Comparison of ENCODE assay signal across 15 mouse cellular contexts in genomic region chr2:180230482-180230881, GRCm38 (mm10). TPM values are rescaled to one million over a fixed set of nuclear protein-coding genes. Genes with fewer than 3 reads are reported as not detected.
DNase-seq lines count a peak whose midpoint lies in the region; ATAC-seq and TF ChIP-seq lines count a peak whose summit lies in the region.
"Had no signal": no experiment of that assay in that cellular context is flagged by ENCODE, and none has a peak within 500 bp of the region (broad histone marks: within the 10 kb centered on the region; RNA-seq: fewer than 3 reads in every experiment).

No protein-coding gene starts in this region.

- 0 out of 2 replicates have a peak overlapping the region, but pooled peaks have one; percentile 13 for H3K9ac ChIP-seq in kidney, embryonic 16.5 days (replicated peaks; ENCODE audit: low read length)
- H3K9ac ChIP-seq: embryonic facial prominence, embryonic 12.5 days; liver, embryonic 14.5 days had no signal

- no peak overlapping the region for H3ac ChIP-seq in myocyte (ENCODE audit: control insufficient read depth, insufficient read length)

- WGBS in kidney, embryonic 16.5 days: 57% methylated on average over 4 of the region's 4 CpGs

- H3K27ac ChIP-seq in kidney, embryonic 16.5 days (ENCODE audit: low read length): no peak overlapping the region
- H3K27ac ChIP-seq: embryonic facial prominence, embryonic 12.5 days; liver, embryonic 14.5 days had no signal

- H3K27me3 ChIP-seq in kidney, embryonic 16.5 days (ENCODE audit: insufficient read depth, low read length): no peaks in the 10 kb centered on the region; the same call in 1 of the 2 replicates
- H3K27me3 ChIP-seq in myocyte (ENCODE audit: control insufficient read depth, insufficient read depth, insufficient read length): no peaks in the 10 kb centered on the region

- no peak for ATAC-seq in kidney, embryonic 16.5 days (ENCODE audit: low FRiP score, low TSS enrichment)
- ATAC-seq in erythroid progenitor cell, adult 5-6 weeks (replicated peaks; ENCODE audit: low FRiP score, poor library complexity, severe bottlenecking): no peak

- no peaks in the 10 kb centered on the region for H3K9me3 ChIP-seq in kidney, embryonic 16.5 days (ENCODE audit: low read length)
- H3K9me3 ChIP-seq: embryonic facial prominence, embryonic 12.5 days had no signal

- H3K4me1 ChIP-seq in kidney, embryonic 16.5 days (ENCODE audit: insufficient read depth, low read length): peaks cover 51% of the 10 kb centered on the region

- no peak overlapping the region for H3K4me2 ChIP-seq in kidney, embryonic 16.5 days (replicated peaks; ENCODE audit: low read depth, low read length)
- H3K4me2 ChIP-seq in myocyte (ENCODE audit: low read depth): no peak overlapping the region
- H3K4me2 ChIP-seq: embryonic facial prominence, embryonic 12.5 days; midbrain, embryonic 11.5 days had no signal

- H3K79me2 ChIP-seq in myocyte (ENCODE audit: control insufficient read depth, insufficient read depth): peaks cover under 1% of the 10 kb centered on the region

- H3K36me3 ChIP-seq in kidney, embryonic 16.5 days (ENCODE audit: insufficient read depth, low read length): no peaks in the 10 kb centered on the region
- no peaks in the 10 kb centered on the region for H3K36me3 ChIP-seq in myocyte (ENCODE audit: control insufficient read depth, insufficient read depth)
- H3K36me3 ChIP-seq: embryonic facial prominence, embryonic 12.5 days had no signal

- no peak overlapping the region for H3K4me3 ChIP-seq in kidney, embryonic 16.5 days (ENCODE audit: low read length)
- H3K4me3 ChIP-seq in myocyte: no peak overlapping the region
- H3K4me3 ChIP-seq: embryonic facial prominence, embryonic 12.5 days had no signal

- DNase-seq in heart, adult 11 months: peak; percentile 91
- no peak for DNase-seq in heart, adult 18-20 months
- DNase-seq in kidney, postnatal 14 days: no peak
- DNase-seq in MN1 (ENCODE audit: low spot score): peak; percentile 54
- no peak for DNase-seq in kidney, adult 8-10 months
- DNase-seq: adrenal gland, postnatal 36 days; cerebellum, postnatal 25 days; thymus, postnatal 36 days had no signal

- no peak for TF ChIP-seq POLR2A in myocyte (IDR thresholded peaks at IDR 0.05; ENCODE audit: insufficient read length, low read depth)

TF ChIP-seq in myocyte, 11 proteins besides CTCF, POLR2A, EP300 and RAD21:
- TF ChIP-seq SRF (IDR thresholded peaks at IDR 0.05; ENCODE audit: control insufficient read depth, insufficient read length, low read depth) (peak; percentile 97), TCF3 (IDR thresholded peaks at IDR 0.05; ENCODE audit: insufficient read length, low read depth) (no peak), MAX (IDR thresholded peaks at IDR 0.05; ENCODE audit: low read depth) (no peak), E2F4 (IDR thresholded peaks at IDR 0.05; ENCODE audit: insufficient read depth) (no peak), REST (IDR thresholded peaks at IDR 0.05; ENCODE audit: insufficient read depth, insufficient read length) (no peak), TCF12 (IDR thresholded peaks at IDR 0.05; ENCODE audit: insufficient read depth, poor library complexity, severe bottlenecking) (no peak), MYOD1 (IDR thresholded peaks at IDR 0.05; ENCODE audit: control insufficient read depth in 1 of 3, insufficient read length in 2 of 3, low read depth in 2 of 3) (no peak), USF1 (IDR thresholded peaks at IDR 0.05; ENCODE audit: low read depth) (no peak)

RNA-seq across cellular contexts. Expression of gene Lama5, which starts 4.8 kb away (rescaled TPM):
- 10 to 100 TPM; 72.2 to 78.5 TPM for total RNA-seq in heart, adult 18-20 months (2021)
- polyA plus RNA-seq in kidney, embryonic 16.5 days (2015; fragmentation: Nextera tagmentation; extraction: Ambion mirVana): 53.1 and 57.4 TPM in 2 replicates
- 80.8 TPM for polyA plus RNA-seq in myocyte (2012; fragmentation: generic; extraction: Trizol)
- under 0.01 and 0.42 TPM in 2 replicates for total RNA-seq in erythroid progenitor cell, adult 5-6 weeks (2015; ENCODE audit: low replicate concordance)
- 0.13 and 0.15 TPM in 2 replicates for total RNA-seq in erythroid progenitor cell, adult 5-6 weeks (2017; ENCODE audit: low replicate concordance)

RNA-seq across cellular contexts. Expression of gene Rps21, which starts 26.7 kb away (rescaled TPM):
- total RNA-seq in heart, adult 18-20 months (2021): 100 to 1,000 TPM; 561 to 600 TPM
- 435 and 485 TPM in 2 replicates for polyA plus RNA-seq in kidney, embryonic 16.5 days (2015; fragmentation: Nextera tagmentation; extraction: Ambion mirVana)
- 3,913 TPM for polyA plus RNA-seq in myocyte (2012; fragmentation: generic; extraction: Trizol)
- total RNA-seq in erythroid progenitor cell, adult 5-6 weeks (2015; ENCODE audit: low replicate concordance): 412 and 611 TPM in 2 replicates
- total RNA-seq in erythroid progenitor cell, adult 5-6 weeks (2017; ENCODE audit: low replicate concordance): 390 and 599 TPM in 2 replicates

RNA-seq across cellular contexts. Expression of gene Cables2, which starts 42.8 kb away (rescaled TPM):
- total RNA-seq in heart, adult 18-20 months (2021): 10 to 100 TPM; 10.9 TPM
- polyA plus RNA-seq in kidney, embryonic 16.5 days (2015; fragmentation: Nextera tagmentation; extraction: Ambion mirVana): 6.7 and 11.2 TPM in 2 replicates
- 6.8 TPM for polyA plus RNA-seq in myocyte (2012; fragmentation: generic; extraction: Trizol)
- total RNA-seq in erythroid progenitor cell, adult 5-6 weeks (2015; ENCODE audit: low replicate concordance): 8.8 and 9.4 TPM in 2 replicates
- 7.6 and 9.2 TPM in 2 replicates for total RNA-seq in erythroid progenitor cell, adult 5-6 weeks (2017; ENCODE audit: low replicate concordance)

RNA-seq across cellular contexts. Expression of gene Adrm1, which starts 59.2 kb away (rescaled TPM):
- 10 to 100 TPM; 84.0 to 86.8 TPM for total RNA-seq in heart, adult 18-20 months (2021)
- 200 and 208 TPM in 2 replicates for polyA plus RNA-seq in kidney, embryonic 16.5 days (2015; fragmentation: Nextera tagmentation; extraction: Ambion mirVana)
- 188 TPM for polyA plus RNA-seq in myocyte (2012; fragmentation: generic; extraction: Trizol)
- 47.6 and 66.7 TPM in 2 replicates for total RNA-seq in erythroid progenitor cell, adult 5-6 weeks (2015; ENCODE audit: low replicate concordance)
- 24.1 and 32.6 TPM in 2 replicates for total RNA-seq in erythroid progenitor cell, adult 5-6 weeks (2017; ENCODE audit: low replicate concordance)

RNA-seq across cellular contexts. Expression of gene Rbbp8nl, which starts 59.2 kb away (rescaled TPM):
- not detected for total RNA-seq in heart, adult 18-20 months (2021)
- polyA plus RNA-seq in kidney, embryonic 16.5 days (2015; fragmentation: Nextera tagmentation; extraction: Ambion mirVana): 1.5 and 1.6 TPM in 2 replicates
- polyA plus RNA-seq in myocyte (2012; fragmentation: generic; extraction: Trizol): not detected
- total RNA-seq in erythroid progenitor cell, adult 5-6 weeks (2015; ENCODE audit: low replicate concordance): not detected in 2 replicates
- not detected in 2 replicates for total RNA-seq in erythroid progenitor cell, adult 5-6 weeks (2017; ENCODE audit: low replicate concordance)
- total RNA-seq: adrenal gland, postnatal 36 days; layer of hippocampus, postnatal 14 days had no signal
- polyA plus RNA-seq: midbrain, embryonic 11.5 days had no signal

Comparison
In these comparisons a context has a peak if more than half of its experiments do, and no peak if none do; other contexts are left out.
1. DNase-seq: peak in heart, adult 11 months (single experiment) and MN1 (single experiment); none in heart, adult 18-20 months (0 of 2), kidney, postnatal 14 days (single experiment) and kidney, adult 8-10 months (0 of 2).
2. RNA of gene Lama5, which starts 4.8 kb away (total RNA-seq): 72.2 to 78.5 TPM in heart, adult 18-20 months; under 0.01 to 0.42 TPM in erythroid progenitor cell, adult 5-6 weeks; every median in the first group is over 10 times any median in the second.